Mouse (Mus musculus) liver, adult 2 months (tissue): ENCODE measurements around the gene Zmiz1.

Experiments
- CTCF ChIP-seq: fragments of 200-500 bp; IDR thresholded peaks from 2 replicates; pipeline ENCODE4 v1.5.1; 2011; ENCODE audit warnings: low read depth, low read length, control low read depth
- POLR2A ChIP-seq: fragments of 200-500 bp; IDR thresholded peaks from 2 replicates; pipeline ENCODE4 v1.6.1; 2011; ENCODE audit warnings: low read length, control low read depth; ENCODE audit not compliant: insufficient read depth; ENCODE audit errors: extremely low read depth

- TF ChIP-seq CTCF (no peak), POLR2A (no peak)
These were observed 135.6 kb downstream of the Zmiz1 start for GRCm38 (mm10) chr14:25594611-25595010.
